Mouse (Mus musculus) hindbrain, embryonic 11.5 days (tissue): ENCODE results near the gene Tbcel. TPM values are rescaled to one million over a fixed set of nuclear protein-coding genes. Genes with fewer than 3 reads are reported as not detected.

ENCODE experiments used
- ATAC-seq: fragments of 200-750 bp; cut with Nextera tagmentation; 2 replicates; pipeline ENCODE4 v1.8.0; 2017; ENCODE audit warnings: mild to moderate bottlenecking, moderate TSS enrichment, moderate library complexity; ENCODE audit not compliant: low FRiP score
- DNase-seq: peaks from one replicate; pipeline ENCODE4 v3.0.0-alpha.2; 2015; ENCODE audit warnings: low spot score
- H3K27ac ChIP-seq: fragments of 300-500 bp; sonication (generic); 2 replicates; pipeline ENCODE4 v1.5.1; 2014; ENCODE audit warnings: mild to moderate bottlenecking, low read depth, low read length
- H3K27me3 ChIP-seq: fragments of 300-500 bp; sonication (generic); 2 replicates; pipeline ENCODE4 v1.6.1; 2014; ENCODE audit warnings: mild to moderate bottlenecking, low read length, moderate library complexity, mixed read lengths; ENCODE audit not compliant: control insufficient read depth, insufficient read depth
- H3K36me3 ChIP-seq: fragments of 300-500 bp; sonication (generic); 2 replicates; pipeline ENCODE4 v1.6.1; 2014; ENCODE audit warnings: mild to moderate bottlenecking, low read length, moderate library complexity, mixed read lengths; ENCODE audit not compliant: control insufficient read depth, insufficient read depth
- H3K4me1 ChIP-seq: fragments of 300-500 bp; sonication (generic); replicated peaks from 2 replicates; pipeline ENCODE4 v1.6.1; 2014; ENCODE audit warnings: low read length, mixed read lengths; ENCODE audit not compliant: control insufficient read depth, insufficient read depth
- H3K4me2 ChIP-seq: fragments of 300-500 bp; sonication (generic); replicated peaks from 2 replicates; pipeline ENCODE4 v1.6.1; 2014; ENCODE audit warnings: mild to moderate bottlenecking, low read depth, low read length
- H3K4me3 ChIP-seq: fragments of 300-500 bp; sonication (generic); 2 replicates; pipeline ENCODE4 v1.5.1; 2014; ENCODE audit warnings: low read depth, low read length
- H3K9ac ChIP-seq: fragments of 300-500 bp; sonication (generic); 2 replicates; pipeline ENCODE4 v1.6.1; 2014; ENCODE audit warnings: low read depth, low read length
- H3K9me3 ChIP-seq: fragments of 300-500 bp; sonication (generic); 2 replicates; pipeline ENCODE4 v1.6.1; 2016; ENCODE audit warnings: low read length; ENCODE audit not compliant: control insufficient read depth
- WGBS: fragments of 180-500 bp; shearing (Covaris S2); extraction: QIAGEN DNeasy Blood & Tissue Kit; methylation state at CpG from one replicate; pipeline ENCODE4 v1.1.7; 2014; 5-methylcytosine and 5-hydroxymethylcytosine counted together
- polyA plus RNA-seq: library from polyadenylated mRNA; unstranded; fragments of >200 nt; fragmentation: Nextera tagmentation; extraction: Ambion mirVana; gene quantifications from 2 replicates; pipeline ENCODE4 v1.2.1, GENCODE M21; 2014

Gene Tbcel
- polyA plus RNA-seq, 1 experiment from 2014 or later = 6.6 TPM

- Histone ChIP-seq H3K4me3 (no peak overlapping the region), H3K4me2 (no peak overlapping the region), H3K27ac (no peak overlapping the region), H3K27me3 (no peaks in the 10 kb centered on the region; the same call in 1 of the 2 replicates), H3K9me3 (no peaks in the 10 kb centered on the region), H3K9ac (no peak overlapping the region), H3K4me1 (no peaks in the 10 kb centered on the region), H3K36me3 (no peaks in the 10 kb centered on the region)
- no peak for ATAC-seq
- DNase-seq = no peak
- 92% methylated on average over 4 of the region's 4 CpGs for WGBS
These were observed 129.5 kb downstream of the Tbcel start for GRCm38 (mm10) chr9:42378071-42378470.

GRCm38 (mm10) chr9:42377656-42378055, 130.0 kb downstream of the Tbcel start:
- Histone ChIP-seq H3K4me2 (no peak overlapping the region), H3K36me3 (no peaks in the 10 kb centered on the region), H3K27me3 (no peaks in the 10 kb centered on the region), H3K4me1 (no peaks in the 10 kb centered on the region), H3K4me3 (no peak overlapping the region), H3K9me3 (no peaks in the 10 kb centered on the region), H3K27ac (no peak overlapping the region), H3K9ac (no peak overlapping the region)
- WGBS = 91% methylated on average over 15 of the region's 15 CpGs
- no peak for ATAC-seq
- DNase-seq = no peak

- H3K36me3 ChIP-seq = no peaks in the 10 kb centered on the region
- ATAC-seq (no peak), DNase-seq (no peak)
- H3K9me3 ChIP-seq = no peaks in the 10 kb centered on the region
- no peaks in the 10 kb centered on the region for H3K4me1 ChIP-seq
- H3K4me2 ChIP-seq = no peak overlapping the region
- no peak overlapping the region for H3K27ac ChIP-seq
- H3K4me3 ChIP-seq = no peak overlapping the region
- 79% methylated on average over 6 of the region's 6 CpGs for WGBS
- no peaks in the 10 kb centered on the region for H3K27me3 ChIP-seq
- H3K9ac ChIP-seq = no peak overlapping the region
These were observed 135.8 kb downstream of the Tbcel start for GRCm38 (mm10) chr9:42371670-42372368.

Other genes with a start within 250 kb of the Tbcel start
- 73.3 and 80.9 TPM in 2 replicates for gene Sc5d, start 243.6 kb downstream of the Tbcel start, polyA plus RNA-seq
- gene Tecta, start 107.9 kb downstream of the Tbcel start, polyA plus RNA-seq = 0.71 and 0.88 TPM in 2 replicates